Mouse (Mus musculus): ENCODE measurements around the gene Olfr1396.

DNA sequence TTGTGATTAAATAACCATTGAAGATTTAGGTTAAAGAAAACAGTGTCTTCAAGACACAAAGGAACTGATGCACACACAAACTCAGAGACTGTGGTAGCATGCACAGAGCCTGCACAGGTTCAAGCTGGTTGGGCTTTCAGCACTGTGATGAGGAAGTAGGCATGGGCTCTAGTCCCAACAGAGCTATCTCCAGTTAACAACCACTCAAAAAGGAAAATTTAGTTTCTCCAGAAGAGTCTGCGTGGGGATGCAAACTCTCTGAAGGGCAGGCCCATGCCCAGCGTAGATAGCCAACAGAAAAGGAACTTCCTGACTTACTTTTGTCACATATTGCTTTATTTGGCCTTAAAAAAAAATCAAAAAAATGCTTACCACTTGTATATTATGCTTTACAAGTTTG is 21.9 kb downstream of the Olfr1396 start:
- TF ChIP-seq POLR2A (IDR thresholded peaks at IDR 0.05; ENCODE audit: low read depth, low read length), result no peak
- no peak for TF ChIP-seq CTCF (IDR thresholded peaks at IDR 0.05; ENCODE audit: borderline replicate concordance, insufficient read depth, low read length)
